Mouse (Mus musculus) ES-E14 (cell line): ENCODE results near the gene Sdhaf3. TPM values are rescaled to one million over a fixed set of nuclear protein-coding genes. Genes with fewer than 3 reads are reported as not detected.

Experiments
- DNase-seq: peaks from one replicate; pipeline ENCODE4 v3.0.0-alpha.2; 2013; ENCODE audit warnings: low read depth, low spot score
- H3K27ac ChIP-seq: 2 replicates; pipeline ENCODE4 v1.5.1; 2012; ENCODE audit warnings: low read depth, mild to moderate bottlenecking, low read length, moderate library complexity, mixed read lengths; ENCODE audit not compliant: poor library complexity, insufficient read depth, severe bottlenecking
- H3K36me3 ChIP-seq: 2 replicates; pipeline ENCODE4 v1.6.1; 2012; ENCODE audit warnings: mild to moderate bottlenecking, low read length, moderate library complexity, mixed read lengths; ENCODE audit not compliant: control insufficient read depth, poor library complexity, insufficient read depth, severe bottlenecking
- H3K4me1 ChIP-seq, 2 experiments: fragments of 150-350 bp in 1 of 2; sonication (generic) in 1 of 2; 2 replicates each; pipeline ENCODE4 v1.6.1; 2012; ENCODE audit warnings: low read length in 2 of 2, mild to moderate bottlenecking in 1 of 2, mixed read lengths in 1 of 2; ENCODE audit not compliant: control insufficient read depth in 2 of 2, insufficient read depth in 2 of 2, poor library complexity in 1 of 2
- H3K4me3 ChIP-seq, 2 experiments: fragments of 150-350 bp in 1 of 2; sonication (generic) in 1 of 2; 2 replicates each; pipeline ENCODE4 v1.5.1; 2012; ENCODE audit warnings: low read length in 2 of 2, low read depth in 1 of 2, mild to moderate bottlenecking in 1 of 2, mixed read lengths in 1 of 2; ENCODE audit not compliant: insufficient read depth in 1 of 2, poor library complexity in 1 of 2, severe bottlenecking in 1 of 2
- H3K9ac ChIP-seq: 2 replicates; pipeline ENCODE4 v1.6.1; 2012; ENCODE audit warnings: low read depth, mild to moderate bottlenecking, low read length, mixed read lengths; ENCODE audit not compliant: poor library complexity, insufficient read depth, severe bottlenecking
- H3K9me3 ChIP-seq: fragments of 150-350 bp; sonication (generic); 2 replicates; pipeline ENCODE4 v1.6.1; 2012; ENCODE audit warnings: low read depth, mild to moderate bottlenecking, low read length; ENCODE audit not compliant: control insufficient read depth, insufficient read depth
- CHD2 ChIP-seq: IDR thresholded peaks from 2 replicates; pipeline ENCODE4 v1.6.1; 2014; ENCODE audit warnings: mild to moderate bottlenecking, low read depth, low read length, inconsistent platforms
- HCFC1 ChIP-seq: IDR thresholded peaks from 2 replicates; pipeline ENCODE4 v1.6.1; 2012; ENCODE audit warnings: low read length, inconsistent platforms, borderline replicate concordance; ENCODE audit not compliant: insufficient read depth
- MAFK ChIP-seq: IDR thresholded peaks from 2 replicates; pipeline ENCODE4 v1.6.1; 2014; ENCODE audit warnings: mild to moderate bottlenecking, low read depth, low read length, inconsistent platforms; ENCODE audit not compliant: insufficient read depth
- ZC3H11A ChIP-seq: IDR thresholded peaks from 2 replicates; pipeline ENCODE4 v1.6.1; 2012; ENCODE audit warnings: low read depth, mild to moderate bottlenecking, inconsistent platforms, low read length, borderline replicate concordance
- ZNF384 ChIP-seq: IDR thresholded peaks from 2 replicates; pipeline ENCODE4 v1.6.1; 2012; ENCODE audit warnings: low read depth, low read length, inconsistent platforms
- in situ Hi-C, 2 experiments: fragments of 600-800 bp; cut with MboI; formaldehyde crosslinking; loops; one replicate each; pipeline ENCODE4 v1.15.1; 2025; ENCODE audit warnings: low sequenced_read_pairs in 2 of 2, inconsistent platforms in 1 of 2; ENCODE audit not compliant: unreplicated experiment in 2 of 2
- total RNA-seq: library from RNA; depleted of rRNA; stranded (reverse); fragments of 300-350 nt; gene quantifications from 2 replicates; pipeline ENCODE4 v1.2.3, GENCODE M21; 2012

Sdhaf3 gene
- total RNA-seq, 1 experiment = 3.3 TPM

- Histone ChIP-seq H3K4me1 (no peaks in the 10 kb centered on the region), H3K9ac (no peak overlapping the region), H3K27ac (no peak overlapping the region), H3K4me3 (no peak overlapping the region), H3K9me3 (no peaks in the 10 kb centered on the region), H3K36me3 (no peaks in the 10 kb centered on the region)
- TF ChIP-seq MAFK (no peak), CHD2 (no peak), ZNF384 (no peak), ZC3H11A (no peak), HCFC1 (no peak)
- in situ Hi-C loops = no loop called here
- no peak for DNase-seq
These were observed 113.0 kb downstream of the Sdhaf3 start for GRCm38 (mm10) chr6:7068782-7069181.

- H3K4me3 ChIP-seq = no peak overlapping the region
- no peak for DNase-seq
- H3K4me1 ChIP-seq = no peaks in the 10 kb centered on the region
- H3K36me3 ChIP-seq = no peaks in the 10 kb centered on the region
- in situ Hi-C loops = no loop called here
- TF ChIP-seq CHD2 (no peak), ZC3H11A (no peak), HCFC1 (no peak), MAFK (no peak), ZNF384 (no peak)
- H3K27ac ChIP-seq = no peak overlapping the region
- no peak overlapping the region for H3K9ac ChIP-seq
- H3K9me3 ChIP-seq = no peaks in the 10 kb centered on the region
These were observed 113.7 kb downstream of the Sdhaf3 start for GRCm38 (mm10) chr6:7069463-7069862.

DNA sequence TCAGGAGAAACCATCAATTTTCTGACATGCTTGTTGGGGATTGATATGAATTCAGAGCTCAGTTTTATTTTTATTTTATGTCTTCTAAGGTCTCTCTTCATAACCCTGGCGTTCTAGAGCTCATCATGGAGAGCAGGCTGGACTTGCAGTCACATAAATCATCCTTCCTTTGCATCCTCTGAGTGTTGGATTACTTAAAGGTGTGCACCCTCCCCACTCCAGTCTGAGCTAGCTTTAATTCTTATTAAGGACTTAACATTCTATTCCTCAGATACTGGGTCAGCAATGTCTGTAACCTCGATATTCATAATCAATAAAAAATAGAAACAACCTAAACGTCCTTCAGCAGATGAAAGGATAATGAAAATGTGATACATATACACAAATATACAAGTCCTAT lies 126.2 kb downstream of the Sdhaf3 start:
- Histone ChIP-seq H3K36me3 (no peaks in the 10 kb centered on the region), H3K27ac (no peak overlapping the region), H3K4me3 (no peak overlapping the region), H3K4me1 (no peaks in the 10 kb centered on the region), H3K9ac (no peak overlapping the region), H3K9me3 (no peaks in the 10 kb centered on the region)
- no peak for DNase-seq
- in situ Hi-C loops = no loop called here
- TF ChIP-seq ZC3H11A (no peak), MAFK (no peak), ZNF384 (no peak), HCFC1 (no peak), CHD2 (no peak)

DNA sequence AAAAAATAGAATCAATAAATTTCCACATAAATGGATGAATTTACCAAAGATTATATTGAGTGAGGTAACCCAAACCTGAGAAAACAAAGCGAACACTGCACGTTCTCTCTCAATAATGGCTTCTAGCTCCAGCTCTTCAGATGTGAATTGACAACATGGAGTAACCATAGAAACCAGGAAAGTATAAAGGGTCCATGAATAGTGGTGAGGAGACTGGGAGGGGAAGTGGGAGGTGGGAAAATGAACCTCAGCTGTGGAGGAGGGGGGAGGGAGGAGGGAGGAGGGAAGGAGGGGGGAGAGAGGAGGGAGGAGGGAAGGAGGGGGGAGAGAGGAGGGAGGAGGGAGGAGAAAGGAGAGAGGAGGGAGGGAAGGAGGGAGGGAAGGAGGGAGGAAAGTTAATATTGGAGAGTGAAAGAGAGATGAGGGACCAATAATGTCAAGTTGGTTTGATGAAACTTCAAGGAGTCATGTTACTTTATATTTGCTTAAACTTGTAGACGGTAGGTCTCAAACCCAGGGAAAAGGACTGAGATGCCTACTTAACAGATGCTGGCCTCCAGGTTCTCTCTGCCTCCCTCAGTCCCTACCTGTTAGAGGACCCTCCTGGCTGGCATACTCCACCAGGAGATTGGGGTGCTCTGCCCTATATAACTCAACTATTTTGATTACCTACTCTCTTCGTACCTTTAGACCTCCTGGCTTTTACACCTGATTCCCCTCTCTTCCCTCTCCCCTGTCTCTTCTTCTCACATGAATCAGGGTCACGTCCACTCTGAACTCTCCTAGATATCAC lies 126.9 kb downstream of the Sdhaf3 start:
- no peaks in the 10 kb centered on the region for H3K36me3 ChIP-seq
- in situ Hi-C loops = no loop called here
- H3K4me1 ChIP-seq = no peaks in the 10 kb centered on the region
- no peak for TF ChIP-seq HCFC1
- no peak for TF ChIP-seq ZC3H11A
- TF ChIP-seq ZNF384 = no peak
- no peak for TF ChIP-seq CHD2
- no peak for TF ChIP-seq MAFK
- no peak overlapping the region for H3K9ac ChIP-seq
- no peak overlapping the region for H3K27ac ChIP-seq
- DNase-seq = no peak
- no peak overlapping the region for H3K4me3 ChIP-seq
- H3K9me3 ChIP-seq = no peaks in the 10 kb centered on the region
